Mouse (Mus musculus) heart, embryonic 16.5 days (tissue): ENCODE data around the gene Tax1bp3. TPM values are rescaled to one million over a fixed set of nuclear protein-coding genes. Genes with fewer than 3 reads are reported as not detected.

Experiments used
- ATAC-seq: fragments of 200-750 bp; cut with Nextera tagmentation; replicated peaks from 2 replicates; pipeline ENCODE4 v1.8.0; 2017; ENCODE audit warnings: moderate number of reproducible peaks; ENCODE audit not compliant: insufficient read depth, low FRiP score; ENCODE audit errors: extremely low read depth
- H3K27ac ChIP-seq: fragments of 300-500 bp; sonication (generic); 2 replicates; pipeline ENCODE4 v1.5.1; 2014; ENCODE audit warnings: mild to moderate bottlenecking, low read length, control low read depth, moderate library complexity
- H3K27me3 ChIP-seq: fragments of 300-500 bp; sonication (generic); 2 replicates; pipeline ENCODE4 v1.6.1; 2014; ENCODE audit warnings: low read length, mixed read lengths; ENCODE audit not compliant: control insufficient read depth, insufficient read depth
- H3K36me3 ChIP-seq: fragments of 300-500 bp; sonication (generic); 2 replicates; pipeline ENCODE4 v1.6.1; 2014; ENCODE audit not compliant: control insufficient read depth, insufficient read depth
- H3K4me1 ChIP-seq: fragments of 300-500 bp; sonication (generic); 2 replicates; pipeline ENCODE4 v1.6.1; 2014; ENCODE audit warnings: low read length, mixed read lengths; ENCODE audit not compliant: control insufficient read depth, insufficient read depth
- H3K4me2 ChIP-seq: fragments of 300-500 bp; sonication (generic); 2 replicates; pipeline ENCODE4 v1.6.1; 2014; ENCODE audit warnings: low read depth, mild to moderate bottlenecking, control low read depth, low read length
- H3K4me3 ChIP-seq: fragments of 300-500 bp; sonication (generic); 2 replicates; pipeline ENCODE4 v1.5.1; 2014; ENCODE audit warnings: mild to moderate bottlenecking, control low read depth, low read length
- H3K9ac ChIP-seq: fragments of 300-500 bp; sonication (generic); 2 replicates; pipeline ENCODE4 v1.6.1; 2014; ENCODE audit warnings: low read length, control low read depth
- H3K9me3 ChIP-seq: fragments of 300-500 bp; sonication (generic); replicated peaks from 2 replicates; pipeline ENCODE4 v1.6.1; 2016; ENCODE audit warnings: low read length; ENCODE audit not compliant: control insufficient read depth
- WGBS: fragments of 180-500 bp; shearing (Covaris S2); extraction: QIAGEN DNeasy Blood & Tissue Kit; methylation state at CpG from one replicate; pipeline ENCODE4 v1.1.7; 2014; 5-methylcytosine and 5-hydroxymethylcytosine counted together
- polyA plus RNA-seq: library from polyadenylated mRNA; unstranded; fragments of >200 nt; fragmentation: Nextera tagmentation; extraction: Ambion mirVana; gene quantifications from 2 replicates; pipeline ENCODE4 v1.2.1, GENCODE M21; 2015

The Tax1bp3 gene
- polyA plus RNA-seq, result 237 and 257 TPM in 2 replicates

- peaks cover 5% of the 10 kb centered on the region; the same call in 1 of the 2 replicates for H3K36me3 ChIP-seq
- ATAC-seq, result peak; percentile 98
- H3K4me3 ChIP-seq, result peak within 1 kb of the TSS; percentile 98
- H3K4me2 ChIP-seq, result peak within 1 kb of the TSS; percentile 91
- no peaks in the 10 kb centered on the region for H3K27me3 ChIP-seq
- H3K9ac ChIP-seq, result peak within 1 kb of the TSS; percentile 97
- peak within 1 kb of the TSS; percentile 100 for H3K27ac ChIP-seq
- WGBS, result under 1% methylated on average over 80 of the region's 81 CpGs
- no peaks in the 10 kb centered on the region for H3K9me3 ChIP-seq
- H3K4me1 ChIP-seq, result peaks cover 37% of the 10 kb centered on the region
Observed at GRCm38 (mm10) chr11:73176608-73177508, at the start of gene Tax1bp3, which contains the start of gene Emc6. TSS of gene Tax1bp3 (plus strand) at chr11:73177083. TSS of gene Emc6 (minus strand) at chr11:73177037.

- 59% methylated on average over 7 of the region's 7 CpGs for WGBS
- ATAC-seq, result no peak
- no peaks in the 10 kb centered on the region for H3K27me3 ChIP-seq
- no peak overlapping the region for H3K4me2 ChIP-seq
- H3K36me3 ChIP-seq, result peaks cover 7% of the 10 kb centered on the region; the same call in 1 of the 2 replicates
- H3K4me3 ChIP-seq, result no peak overlapping the region
- no peak overlapping the region for H3K9ac ChIP-seq
- H3K27ac ChIP-seq, result no peak overlapping the region
- H3K4me1 ChIP-seq, result peaks cover 12% of the 10 kb centered on the region
- no peaks in the 10 kb centered on the region for H3K9me3 ChIP-seq
Observed at GRCm38 (mm10) chr11:73131020-73131419, 45.9 kb upstream of the Tax1bp3 start.

- WGBS, result 85% methylated on average over 6 of the region's 6 CpGs
- H3K36me3 ChIP-seq, result peaks cover 7% of the 10 kb centered on the region; the same call in 1 of the 2 replicates
- no peaks in the 10 kb centered on the region for H3K9me3 ChIP-seq
Observed at GRCm38 (mm10) chr11:73132999-73133398, 43.9 kb upstream of the Tax1bp3 start.

DNA sequence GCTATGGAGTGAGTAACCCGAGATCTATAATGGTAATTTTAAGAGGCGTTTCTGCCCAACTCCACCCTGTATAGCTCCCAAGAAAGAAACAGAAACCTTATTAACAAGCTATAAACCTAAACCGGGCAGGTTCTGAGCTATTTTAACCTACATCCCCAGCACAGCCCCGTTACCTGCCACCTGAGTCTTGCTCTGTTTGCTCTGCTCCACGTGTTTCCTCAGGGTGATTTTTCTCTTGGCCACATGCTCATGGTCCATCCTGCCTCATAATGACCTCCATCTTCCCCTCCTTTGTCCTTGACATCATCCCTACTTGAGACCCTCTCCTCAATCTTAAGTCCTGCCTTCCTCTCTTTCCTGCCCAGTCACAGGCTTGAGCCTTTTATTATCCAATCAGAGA is 42.7 kb upstream of the Tax1bp3 start:
- H3K4me1 ChIP-seq, result peaks cover 26% of the 10 kb centered on the region
- WGBS, result 88% methylated on average over 5 of the region's 5 CpGs
- ATAC-seq, result no peak
- no peak overlapping the region for H3K27ac ChIP-seq
- peak overlapping the region; percentile 28 for H3K4me2 ChIP-seq
- no peaks in the 10 kb centered on the region for H3K9me3 ChIP-seq
- H3K36me3 ChIP-seq, result peaks cover 7% of the 10 kb centered on the region; the same call in 1 of the 2 replicates
- no peak overlapping the region for H3K9ac ChIP-seq
- H3K4me3 ChIP-seq, result no peak overlapping the region
- no peaks in the 10 kb centered on the region for H3K27me3 ChIP-seq

More at GRCm38 (mm10) chr11:73132999-73133398, 43.9 kb upstream of the Tax1bp3 start:
- H3K4me3 ChIP-seq, result no peak overlapping the region
- no peak for ATAC-seq
- no peak overlapping the region for H3K27ac ChIP-seq
- no peak overlapping the region for H3K4me2 ChIP-seq
- no peaks in the 10 kb centered on the region for H3K27me3 ChIP-seq
- no peak overlapping the region for H3K9ac ChIP-seq
- peaks cover 22% of the 10 kb centered on the region for H3K4me1 ChIP-seq

- peak overlapping the region; percentile 81 for H3K4me2 ChIP-seq
- peaks cover 7% of the 10 kb centered on the region; the same call in 1 of the 2 replicates for H3K36me3 ChIP-seq
- H3K4me3 ChIP-seq, result peak overlapping the region; percentile 79
- peak overlapping the region; percentile 82 for H3K9ac ChIP-seq
- H3K4me1 ChIP-seq, result peaks cover 26% of the 10 kb centered on the region
- no peaks in the 10 kb centered on the region for H3K9me3 ChIP-seq
- no peak for ATAC-seq
- H3K27ac ChIP-seq, result no peak overlapping the region
- 59% methylated on average over 6 of the region's 6 CpGs for WGBS
- H3K27me3 ChIP-seq, result no peaks in the 10 kb centered on the region
Observed at GRCm38 (mm10) chr11:73136587-73136986, 40.3 kb upstream of the Tax1bp3 start.

GRCm38 (mm10) chr11:73137116-73137515 is 39.8 kb upstream of the Tax1bp3 start:
- H3K27ac ChIP-seq, result peak overlapping the region; percentile 30; the same call in 1 of the 2 replicates
- peak overlapping the region; percentile 82 for H3K9ac ChIP-seq
- 20% methylated on average over 11 of the region's 11 CpGs for WGBS
- peaks cover 26% of the 10 kb centered on the region for H3K4me1 ChIP-seq
- ATAC-seq, result no peak
- H3K9me3 ChIP-seq, result no peaks in the 10 kb centered on the region
- peak overlapping the region; percentile 79 for H3K4me3 ChIP-seq
- H3K27me3 ChIP-seq, result no peaks in the 10 kb centered on the region
- H3K36me3 ChIP-seq, result peaks cover 7% of the 10 kb centered on the region; the same call in 1 of the 2 replicates
- H3K4me2 ChIP-seq, result peak overlapping the region; percentile 81

DNA sequence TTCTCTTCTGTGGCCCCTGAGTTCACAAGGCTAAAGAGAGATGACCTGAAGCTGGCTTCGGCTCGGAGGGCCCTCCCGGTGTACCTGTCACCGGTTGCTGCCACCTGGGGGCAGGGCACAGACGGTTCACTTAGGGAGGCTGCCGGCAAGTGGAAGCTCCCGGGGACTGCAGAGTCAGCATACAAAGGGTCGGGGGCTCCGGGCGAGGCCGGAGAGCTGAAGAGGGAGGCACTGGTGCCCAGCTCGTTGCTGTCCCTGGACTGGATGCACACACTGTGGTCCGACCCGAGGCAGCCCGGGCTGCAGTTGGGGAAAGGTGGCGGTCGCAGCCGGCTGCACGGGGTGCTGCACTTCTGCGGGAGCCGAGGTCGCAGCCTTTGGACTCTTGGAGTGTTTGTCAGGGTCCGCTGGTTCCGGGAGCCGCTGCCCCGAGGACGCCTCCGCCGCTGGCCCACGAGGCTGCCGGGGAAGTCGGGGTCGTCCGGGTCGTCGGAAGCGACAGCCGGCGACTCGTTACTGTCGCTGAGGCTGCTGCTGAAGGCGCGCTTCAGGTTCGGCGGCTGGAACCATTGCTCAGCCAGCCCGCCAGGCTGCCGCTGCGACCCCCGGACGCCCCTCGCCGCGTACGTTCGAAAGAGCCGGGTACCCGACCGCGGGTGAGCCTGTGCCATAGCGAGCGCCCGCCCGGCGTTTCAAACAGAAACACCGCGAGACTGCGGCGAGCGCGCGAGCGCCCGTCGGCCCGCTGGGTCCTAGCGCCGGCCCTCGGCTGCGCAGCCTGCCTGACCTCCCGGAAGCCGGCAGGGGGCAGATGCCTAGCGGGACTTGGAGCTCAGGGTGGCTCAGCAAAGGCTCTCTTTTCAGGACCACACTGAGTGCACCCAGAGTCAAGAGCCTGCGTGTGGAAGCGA is 39.0 kb upstream of the Tax1bp3 start, which contains the start of gene Haspin:
Gene Haspin, minus strand, starts transcription at position 704 of the 911 bp plus-strand sequence.
- Histone ChIP-seq H3K27me3 (no peaks in the 10 kb centered on the region), H3K4me2 (peak within 1 kb of the TSS; percentile 81), H3K4me3 (peak within 1 kb of the TSS; percentile 79), H3K9ac (peak within 1 kb of the TSS; percentile 82), H3K27ac (peak within 1 kb of the TSS; percentile 30; the same call in 1 of the 2 replicates), H3K4me1 (peaks cover 26% of the 10 kb centered on the region), H3K9me3 (no peaks in the 10 kb centered on the region), H3K36me3 (0 out of 2 replicates have a peak, but pooled peaks cover 5% of the 10 kb centered on the region)
- ATAC-seq, result peak; percentile 91
- WGBS, result under 1% methylated on average over 84 of the region's 84 CpGs

DNA sequence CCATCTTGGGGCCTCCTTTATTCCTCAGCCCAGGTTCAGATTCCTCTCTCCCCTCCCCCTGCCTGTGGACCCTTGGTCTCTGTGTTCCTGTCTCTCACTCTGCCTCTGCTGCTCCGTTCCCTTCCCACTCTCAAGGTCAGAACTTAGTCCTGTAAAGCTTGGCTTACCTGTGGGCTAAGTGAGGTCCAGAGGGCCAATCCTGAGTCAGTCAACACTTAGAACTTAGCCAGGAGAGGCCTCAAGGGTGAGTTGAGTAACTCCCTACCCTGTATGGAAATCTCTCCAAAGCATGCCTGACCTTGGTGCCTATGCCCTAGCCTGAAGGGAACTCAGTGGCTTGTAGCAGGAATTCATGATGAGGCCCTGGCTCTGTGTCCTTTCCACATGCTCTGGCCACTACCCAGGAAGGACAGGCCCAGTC is 32.6 kb upstream of the Tax1bp3 start:
- Histone ChIP-seq H3K4me1 (no peaks in the 10 kb centered on the region), H3K4me3 (no peak overlapping the region), H3K36me3 (no peaks in the 10 kb centered on the region), H3K27ac (no peak overlapping the region), H3K9me3 (no peaks in the 10 kb centered on the region), H3K9ac (no peak overlapping the region), H3K4me2 (no peak overlapping the region), H3K27me3 (no peaks in the 10 kb centered on the region)
- 31% methylated on average over 1 of the region's 1 CpGs for WGBS
- ATAC-seq, result no peak
